Mouse (Mus musculus): ENCODE results near the gene Gnptg.

DNA sequence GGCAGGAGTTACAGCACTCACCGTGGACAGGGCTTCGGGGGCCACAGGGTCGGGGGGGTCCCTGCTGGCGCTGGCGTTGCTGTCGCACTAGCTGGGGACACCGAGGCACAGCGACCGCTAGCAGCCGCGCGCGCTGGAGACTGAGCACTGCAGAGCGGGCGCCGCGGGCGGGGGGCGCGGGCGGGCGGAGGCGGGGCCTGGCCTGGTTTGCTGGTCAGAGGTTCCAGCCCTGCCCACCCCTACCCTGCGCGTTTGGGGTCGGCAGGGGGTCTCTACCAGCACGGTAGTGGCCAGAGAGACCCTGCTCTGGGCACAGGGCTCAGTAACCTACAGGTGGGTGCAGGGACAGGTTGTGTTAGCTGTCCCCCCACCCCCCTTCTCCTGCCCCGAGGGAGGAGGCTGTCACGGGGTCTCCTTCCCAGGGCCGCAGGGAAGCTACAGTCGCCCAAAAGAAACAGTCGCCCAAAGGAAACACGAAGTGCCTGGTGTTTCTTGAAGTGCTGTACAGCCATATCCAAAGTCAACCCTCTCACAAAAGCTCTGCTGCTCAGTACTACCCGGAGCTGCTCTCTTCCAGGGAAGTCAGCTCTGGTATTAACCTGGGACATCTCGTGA lies 16.3 kb upstream of the Gnptg start, which contains the start of gene Baiap3:
- TF ChIP-seq CTCF (IDR thresholded peaks at IDR 0.05; ENCODE audit: borderline replicate concordance, control insufficient read depth, extremely low read depth, insufficient read depth, low read length, poor library complexity): no peak
- peak; percentile 31; the same call in 1 of the 2 replicates for TF ChIP-seq POLR2A (IDR thresholded peaks at IDR 0.05; ENCODE audit: control insufficient read depth, extremely low read depth, insufficient read depth, low read length, poor library complexity)

All from thymus, adult 2 months (tissue).